Mouse (Mus musculus): ENCODE measurements around the gene Wnt10b.
"Not testable (repeated sequence)": the region's sequence is repeated elsewhere in the genome, so short reads cannot be mapped to it uniquely, and the experiment has no call there.

Gene Wnt10b

GRCm38 (mm10) chr15:98772511-98773211, 5.3 kb downstream of the Wnt10b start:
- DNase-seq (ENCODE audit: low spot score): peak; percentile 61

GRCm38 (mm10) chr15:98771813-98772425, 6.0 kb downstream of the Wnt10b start:
- no peak for DNase-seq (ENCODE audit: low spot score)

- DNase-seq (ENCODE audit: low spot score): no peak
Measured at GRCm38 (mm10) chr15:98768259-98768658, 9.7 kb downstream of the Wnt10b start.

- no peak for DNase-seq (ENCODE audit: low spot score)
Measured at GRCm38 (mm10) chr15:98765929-98766328, 12.0 kb downstream of the Wnt10b start.

GRCm38 (mm10) chr15:98762670-98763529, 15.1 kb downstream of the Wnt10b start, which contains the start of gene Arf3:
Arf3 (minus strand) TSS chr15:98763214.
- DNase-seq (ENCODE audit: low spot score): peak; percentile 97

GRCm38 (mm10) chr15:98762201-98762621, 15.7 kb downstream of the Wnt10b start:
- DNase-seq (ENCODE audit: low spot score): peak; percentile 84

- DNase-seq (ENCODE audit: low spot score): no peak
Measured at GRCm38 (mm10) chr15:98754125-98754524, 23.8 kb downstream of the Wnt10b start.

GRCm38 (mm10) chr15:98753021-98753423, 24.9 kb downstream of the Wnt10b start:
- no peak for DNase-seq (ENCODE audit: low spot score)

GRCm38 (mm10) chr15:98749093-98749492, 28.9 kb downstream of the Wnt10b start:
- DNase-seq (ENCODE audit: low spot score): no peak

- DNase-seq (ENCODE audit: low spot score): no peak
Measured at GRCm38 (mm10) chr15:98747296-98747695, 30.7 kb downstream of the Wnt10b start.

- DNase-seq (ENCODE audit: low spot score): no peak
Measured at GRCm38 (mm10) chr15:98746344-98746965, 31.5 kb downstream of the Wnt10b start.

- not testable (repeated sequence) for DNase-seq (ENCODE audit: low spot score)
Measured at GRCm38 (mm10) chr15:98743863-98744262, 34.1 kb downstream of the Wnt10b start.

GRCm38 (mm10) chr15:98742766-98743428, 35.1 kb downstream of the Wnt10b start:
- no peak for DNase-seq (ENCODE audit: low spot score)

GRCm38 (mm10) chr15:98740219-98740618, 37.7 kb downstream of the Wnt10b start:
- no peak for DNase-seq (ENCODE audit: low spot score)

GRCm38 (mm10) chr15:98738796-98739195, 39.2 kb downstream of the Wnt10b start:
- DNase-seq (ENCODE audit: low spot score): no peak

- peak; percentile 30 for DNase-seq (ENCODE audit: low spot score)
Measured at GRCm38 (mm10) chr15:98737881-98738280, 40.1 kb downstream of the Wnt10b start.

GRCm38 (mm10) chr15:98736521-98736920, 41.4 kb downstream of the Wnt10b start:
- DNase-seq (ENCODE audit: low spot score): no peak

- DNase-seq (ENCODE audit: low spot score): no peak
Measured at GRCm38 (mm10) chr15:98733976-98734566, 43.9 kb downstream of the Wnt10b start.

GRCm38 (mm10) chr15:98733370-98733769, 44.6 kb downstream of the Wnt10b start:
- DNase-seq (ENCODE audit: low spot score): no peak

GRCm38 (mm10) chr15:98732006-98732531, 45.9 kb downstream of the Wnt10b start:
- no peak for DNase-seq (ENCODE audit: low spot score)

- no peak for DNase-seq (ENCODE audit: low spot score)
Measured at GRCm38 (mm10) chr15:98730790-98731189, 47.2 kb downstream of the Wnt10b start.

Measured in embryo, embryonic 10.5 days (tissue).